Mouse (Mus musculus): ENCODE results near the gene Pcsk6. TPM values are rescaled to one million over a fixed set of nuclear protein-coding genes. Genes with fewer than 3 reads are reported as not detected.

Pcsk6 gene
- polyA plus RNA-seq, 1 experiment: 0.04 TPM

GRCm38 (mm10) chr7:66010518-66010917 is 149.0 kb downstream of the Pcsk6 start:
- Histone ChIP-seq H3K4me3 (no peak overlapping the region), H3ac (ENCODE audit: control insufficient read depth, insufficient read length) (no peak overlapping the region), H3K36me3 (ENCODE audit: control insufficient read depth, insufficient read depth) (no peaks in the 10 kb centered on the region), H3K27me3 (ENCODE audit: control insufficient read depth, insufficient read depth, insufficient read length) (peaks cover 49% of the 10 kb centered on the region), H3K4me2 (ENCODE audit: low read depth) (no peak overlapping the region), H3K79me2 (ENCODE audit: control insufficient read depth, insufficient read depth) (no peaks in the 10 kb centered on the region)
- TF ChIP-seq POLR2A (IDR thresholded peaks at IDR 0.05; ENCODE audit: insufficient read length, low read depth) (no peak), MYOG (IDR thresholded peaks at IDR 0.05; ENCODE audit: control insufficient read depth in 1 of 3, insufficient read depth in 1 of 3, insufficient read length in 2 of 3, low read depth in 2 of 3) (no peak)

DNA sequence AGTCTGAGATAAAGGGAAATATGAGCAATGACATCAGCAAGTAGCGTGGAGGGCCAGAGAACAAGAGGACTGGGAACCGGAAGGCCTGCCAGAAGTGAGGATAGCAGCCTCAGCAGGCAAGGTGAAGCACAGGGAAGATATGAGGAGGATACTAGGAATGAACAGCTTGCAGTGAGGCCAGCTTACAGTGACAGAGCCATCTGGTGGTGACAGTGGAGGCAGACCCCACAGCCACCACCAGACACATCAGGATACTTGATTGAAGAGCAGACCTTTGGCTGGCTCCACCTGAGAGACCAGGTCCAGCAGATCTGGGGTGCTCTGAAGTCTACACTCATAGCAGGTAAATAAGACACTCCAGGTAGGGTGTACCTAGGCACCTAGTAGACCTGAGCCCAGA is 166.2 kb downstream of the Pcsk6 start:
- no peaks in the 10 kb centered on the region for H3K36me3 ChIP-seq (ENCODE audit: control insufficient read depth, insufficient read depth)
- H3K27me3 ChIP-seq (ENCODE audit: control insufficient read depth, insufficient read depth, insufficient read length): peaks cover 25% of the 10 kb centered on the region
- H3ac ChIP-seq (ENCODE audit: control insufficient read depth, insufficient read length): no peak overlapping the region
- no peak for TF ChIP-seq E2F4 (IDR thresholded peaks at IDR 0.05; ENCODE audit: insufficient read depth)
- TF ChIP-seq SRF (IDR thresholded peaks at IDR 0.05; ENCODE audit: control insufficient read depth, insufficient read length, low read depth): no peak
- no peak for TF ChIP-seq TCF3 (IDR thresholded peaks at IDR 0.05; ENCODE audit: insufficient read length, low read depth)
- TF ChIP-seq MAX (IDR thresholded peaks at IDR 0.05; ENCODE audit: low read depth): no peak
- no peak for TF ChIP-seq POLR2AphosphoS2 (IDR thresholded peaks at IDR 0.05; ENCODE audit: insufficient read length, low read depth)
- TF ChIP-seq POLR2A (IDR thresholded peaks at IDR 0.05; ENCODE audit: insufficient read length, low read depth): no peak
- TF ChIP-seq REST (IDR thresholded peaks at IDR 0.05; ENCODE audit: insufficient read depth, insufficient read length): no peak
- H3K4me3 ChIP-seq: no peak overlapping the region
- H3K4me2 ChIP-seq (ENCODE audit: low read depth): no peak overlapping the region
- no peaks in the 10 kb centered on the region for H3K79me2 ChIP-seq (ENCODE audit: control insufficient read depth, insufficient read depth)

GRCm38 (mm10) chr7:66028766-66029512 is 167.4 kb downstream of the Pcsk6 start:
- no peak overlapping the region for H3K4me3 ChIP-seq
- no peak for TF ChIP-seq POLR2AphosphoS2 (IDR thresholded peaks at IDR 0.05; ENCODE audit: insufficient read length, low read depth)
- no peak for TF ChIP-seq MYOG (IDR thresholded peaks at IDR 0.05; ENCODE audit: control insufficient read depth in 1 of 3, insufficient read depth in 1 of 3, insufficient read length in 2 of 3, low read depth in 2 of 3)
- no peak for TF ChIP-seq MYOD1 (IDR thresholded peaks at IDR 0.05; ENCODE audit: control insufficient read depth in 1 of 3, insufficient read length in 2 of 3, low read depth in 2 of 3)
- no peak for TF ChIP-seq REST (IDR thresholded peaks at IDR 0.05; ENCODE audit: insufficient read depth, insufficient read length)

DNA sequence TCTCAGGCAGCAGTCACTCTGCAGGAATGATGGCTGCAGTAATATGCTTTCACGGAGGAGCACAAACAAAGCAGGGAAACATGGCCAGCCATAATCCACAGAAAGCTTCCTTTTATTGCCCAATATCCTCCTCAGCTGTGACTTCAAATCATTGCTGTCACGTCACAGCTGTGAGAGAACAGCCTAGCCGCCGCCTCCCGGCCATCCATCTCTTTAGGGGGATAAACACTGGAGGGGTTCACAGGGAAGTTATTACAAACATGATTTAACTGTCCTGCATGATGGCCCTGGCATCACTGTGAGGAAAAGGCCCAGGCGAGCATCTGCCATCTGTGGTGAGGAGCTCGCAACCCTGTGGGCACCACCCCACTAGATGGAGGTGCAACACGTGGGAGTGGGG is 175.3 kb downstream of the Pcsk6 start:
- no peak overlapping the region for H3K4me2 ChIP-seq (ENCODE audit: low read depth)
- no peaks in the 10 kb centered on the region for H3K36me3 ChIP-seq (ENCODE audit: control insufficient read depth, insufficient read depth)
- TF ChIP-seq E2F4 (IDR thresholded peaks at IDR 0.05; ENCODE audit: insufficient read depth) (no peak), MYOD1 (IDR thresholded peaks at IDR 0.05; ENCODE audit: control insufficient read depth in 1 of 3, insufficient read length in 2 of 3, low read depth in 2 of 3) (no peak), CEBPB (IDR thresholded peaks at IDR 0.05; ENCODE audit: insufficient read depth, poor library complexity, severe bottlenecking) (no peak), POLR2AphosphoS2 (IDR thresholded peaks at IDR 0.05; ENCODE audit: insufficient read length, low read depth) (no peak), USF1 (IDR thresholded peaks at IDR 0.05; ENCODE audit: low read depth) (no peak), REST (IDR thresholded peaks at IDR 0.05; ENCODE audit: insufficient read depth, insufficient read length) (no peak), SRF (IDR thresholded peaks at IDR 0.05; ENCODE audit: control insufficient read depth, insufficient read length, low read depth) (no peak), MYOG (IDR thresholded peaks at IDR 0.05; ENCODE audit: control insufficient read depth in 1 of 3, insufficient read depth in 1 of 3, insufficient read length in 2 of 3, low read depth in 2 of 3) (no peak), POLR2A (IDR thresholded peaks at IDR 0.05; ENCODE audit: insufficient read length, low read depth) (no peak), MAX (IDR thresholded peaks at IDR 0.05; ENCODE audit: low read depth) (no peak), TCF3 (IDR thresholded peaks at IDR 0.05; ENCODE audit: insufficient read length, low read depth) (no peak), TCF12 (IDR thresholded peaks at IDR 0.05; ENCODE audit: insufficient read depth, poor library complexity, severe bottlenecking) (no peak)
- H3K79me2 ChIP-seq (ENCODE audit: control insufficient read depth, insufficient read depth): no peaks in the 10 kb centered on the region
- H3K27me3 ChIP-seq (ENCODE audit: control insufficient read depth, insufficient read depth, insufficient read length): peaks cover 78% of the 10 kb centered on the region
- H3ac ChIP-seq (ENCODE audit: control insufficient read depth, insufficient read length): no peak overlapping the region
- no peak overlapping the region for H3K4me3 ChIP-seq

More at GRCm38 (mm10) chr7:66028766-66029512, 167.4 kb downstream of the Pcsk6 start:
- peaks cover 35% of the 10 kb centered on the region for H3K27me3 ChIP-seq (ENCODE audit: control insufficient read depth, insufficient read depth, insufficient read length)
- no peaks in the 10 kb centered on the region for H3K36me3 ChIP-seq (ENCODE audit: control insufficient read depth, insufficient read depth)
- no peaks in the 10 kb centered on the region for H3K79me2 ChIP-seq (ENCODE audit: control insufficient read depth, insufficient read depth)
- no peak overlapping the region for H3ac ChIP-seq (ENCODE audit: control insufficient read depth, insufficient read length)
- no peak overlapping the region for H3K4me2 ChIP-seq (ENCODE audit: low read depth)

DNA sequence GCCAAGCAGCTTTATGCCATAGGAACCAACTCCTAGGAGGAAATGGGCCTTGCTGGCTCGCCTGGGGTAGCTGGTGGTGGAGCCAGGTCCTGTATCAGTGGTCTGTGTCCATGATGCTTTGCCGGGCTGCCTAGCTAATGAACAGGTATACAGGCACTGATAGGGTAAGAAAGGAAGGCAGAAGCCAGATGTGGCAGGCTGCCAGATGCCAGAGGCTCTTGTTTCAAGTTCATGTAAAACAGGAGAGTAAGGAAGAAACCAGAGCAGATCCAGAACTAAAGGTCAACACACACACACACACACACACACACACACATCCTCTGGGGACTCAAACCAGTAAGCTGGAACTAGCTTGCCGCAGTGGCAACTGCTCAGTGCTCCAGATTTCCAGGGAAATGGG is 176.7 kb downstream of the Pcsk6 start:
- Histone ChIP-seq H3K36me3 (ENCODE audit: control insufficient read depth, insufficient read depth) (no peaks in the 10 kb centered on the region), H3K4me3 (no peak overlapping the region), H3ac (ENCODE audit: control insufficient read depth, insufficient read length) (no peak overlapping the region), H3K4me2 (ENCODE audit: low read depth) (no peak overlapping the region), H3K79me2 (ENCODE audit: control insufficient read depth, insufficient read depth) (no peaks in the 10 kb centered on the region), H3K27me3 (ENCODE audit: control insufficient read depth, insufficient read depth, insufficient read length) (peaks cover 72% of the 10 kb centered on the region)
- TF ChIP-seq MYOG (IDR thresholded peaks at IDR 0.05; ENCODE audit: control insufficient read depth in 1 of 3, insufficient read depth in 1 of 3, insufficient read length in 2 of 3, low read depth in 2 of 3) (no peak), REST (IDR thresholded peaks at IDR 0.05; ENCODE audit: insufficient read depth, insufficient read length) (no peak), TCF3 (IDR thresholded peaks at IDR 0.05; ENCODE audit: insufficient read length, low read depth) (no peak), CEBPB (IDR thresholded peaks at IDR 0.05; ENCODE audit: insufficient read depth, poor library complexity, severe bottlenecking) (no peak)

Data from myocyte (in vitro differentiated cells).